Mouse (Mus musculus) testis, adult 2 months (tissue): ENCODE data around the gene Esrrg. TPM values are rescaled to one million over a fixed set of nuclear protein-coding genes. Genes with fewer than 3 reads are reported as not detected.

Experiments used
- H3K27ac ChIP-seq: fragments of 200-500 bp; 2 replicates; pipeline ENCODE4 v1.5.1; 2012; ENCODE audit warnings: low read depth, low read length; ENCODE audit not compliant: control insufficient read depth, insufficient read depth
- H3K27me3 ChIP-seq: fragments of 200-500 bp; 2 replicates; pipeline ENCODE4 v1.6.1; 2012; ENCODE audit warnings: mild to moderate bottlenecking, low read length, moderate library complexity; ENCODE audit not compliant: control insufficient read depth, insufficient read depth
- H3K36me3 ChIP-seq: fragments of 200-500 bp; 2 replicates; pipeline ENCODE4 v1.6.1; 2012; ENCODE audit warnings: mild to moderate bottlenecking, low read length; ENCODE audit not compliant: control insufficient read depth, insufficient read depth
- H3K4me1 ChIP-seq: fragments of 200-500 bp; 2 replicates; pipeline ENCODE4 v1.6.1; 2012; ENCODE audit warnings: low read length; ENCODE audit not compliant: control insufficient read depth, insufficient read depth
- H3K4me3 ChIP-seq: fragments of 200-500 bp; 2 replicates; pipeline ENCODE4 v1.5.1; 2012; ENCODE audit warnings: low read depth, mild to moderate bottlenecking, low read length, moderate library complexity, mixed read lengths; ENCODE audit not compliant: control insufficient read depth
- CTCF ChIP-seq: fragments of 200-500 bp; IDR thresholded peaks from 2 replicates; pipeline ENCODE4 v1.5.1; 2012; ENCODE audit warnings: low read depth, mild to moderate bottlenecking, inconsistent platforms, low read length, moderate library complexity; ENCODE audit not compliant: control insufficient read depth, insufficient read depth, insufficient replicate concordance
- POLR2A ChIP-seq: fragments of 200-500 bp; IDR thresholded peaks from 2 replicates; pipeline ENCODE4 v1.6.1; 2012; ENCODE audit warnings: low read depth, mild to moderate bottlenecking, inconsistent platforms, low read length, moderate library complexity; ENCODE audit not compliant: control insufficient read depth
- polyA plus RNA-seq: library from polyadenylated mRNA; depleted of rRNA; stranded (reverse); fragments of >200 nt; gene quantifications from 2 replicates; pipeline ENCODE4 v1.2.3, GENCODE M21; 2012

Gene Esrrg
- polyA plus RNA-seq, 1 experiment = 0.28 TPM

- Histone ChIP-seq H3K4me3 (no peak overlapping the region), H3K27ac (no peak overlapping the region), H3K27me3 (no peaks in the 10 kb centered on the region), H3K4me1 (no peaks in the 10 kb centered on the region), H3K36me3 (no peaks in the 10 kb centered on the region)
- no peak for TF ChIP-seq CTCF
- TF ChIP-seq POLR2A = no peak
Measured at GRCm38 (mm10) chr1:187623981-187624380, 15.4 kb downstream of the Esrrg start.

DNA sequence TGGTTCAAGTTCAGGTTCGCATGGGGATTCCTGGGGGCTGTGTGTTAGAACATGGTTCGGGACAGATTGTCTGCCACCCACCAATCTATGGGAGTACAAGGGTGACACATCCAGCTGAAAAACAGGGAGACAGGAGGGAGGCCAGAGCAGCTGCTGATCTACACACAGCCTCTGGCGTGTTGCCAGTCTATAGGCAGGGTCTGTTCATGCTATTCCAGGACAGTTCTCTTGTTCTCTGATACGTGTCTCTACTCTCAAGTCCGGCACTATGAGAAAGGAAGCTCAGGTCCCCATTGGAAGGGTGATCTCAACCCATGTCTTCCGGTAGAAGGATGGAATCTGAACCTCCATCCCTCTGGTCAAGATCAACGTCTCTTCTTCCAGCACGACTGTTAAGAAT is 21.8 kb downstream of the Esrrg start:
- Histone ChIP-seq H3K4me1 (no peaks in the 10 kb centered on the region), H3K4me3 (no peak overlapping the region), H3K36me3 (no peaks in the 10 kb centered on the region), H3K27me3 (no peaks in the 10 kb centered on the region), H3K27ac (no peak overlapping the region)
- TF ChIP-seq POLR2A = no peak
- TF ChIP-seq CTCF = no peak

DNA sequence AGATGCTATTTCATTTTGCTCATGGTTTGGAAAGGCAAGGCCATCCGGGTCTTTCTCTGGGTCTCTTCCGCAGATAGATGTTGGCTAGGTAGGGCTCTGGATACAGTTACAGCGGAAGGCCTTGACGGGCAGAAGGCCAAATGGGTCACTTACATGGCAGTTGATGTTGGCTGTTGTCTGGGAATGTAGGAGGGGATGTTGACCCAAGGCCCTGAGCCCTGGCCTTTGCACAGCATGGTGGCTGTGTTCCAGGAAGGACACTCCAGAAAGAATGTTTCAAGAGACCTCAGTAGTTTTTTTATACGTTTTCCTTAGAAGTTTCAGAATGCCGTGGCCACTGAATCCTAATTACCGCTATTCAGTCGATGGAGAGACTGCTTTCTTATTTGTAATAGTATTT is 22.9 kb downstream of the Esrrg start:
- Histone ChIP-seq H3K27ac (no peak overlapping the region), H3K4me3 (no peak overlapping the region), H3K36me3 (no peaks in the 10 kb centered on the region), H3K27me3 (no peaks in the 10 kb centered on the region), H3K4me1 (no peaks in the 10 kb centered on the region)
- no peak for TF ChIP-seq POLR2A
- no peak for TF ChIP-seq CTCF

DNA sequence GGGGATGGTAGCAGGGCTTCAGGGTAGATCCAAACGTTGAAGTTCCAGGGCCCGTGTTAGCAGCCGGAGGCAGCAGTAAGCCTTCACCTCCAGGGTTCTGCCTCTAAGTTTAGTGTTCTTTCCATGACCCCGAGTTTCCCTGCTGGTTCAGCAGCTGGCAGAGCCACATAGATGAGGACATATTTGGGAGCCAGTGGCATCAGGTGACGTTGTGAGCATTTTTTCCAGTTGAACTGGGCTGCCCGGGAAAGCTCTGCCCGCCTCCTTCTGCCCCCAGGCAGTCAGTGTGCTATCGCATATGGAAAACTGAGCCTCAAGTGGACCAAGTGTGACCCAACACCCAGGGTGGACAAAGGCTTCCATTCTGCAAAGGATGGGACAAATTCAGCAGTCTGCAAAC is 36.7 kb downstream of the Esrrg start:
- no peak overlapping the region for H3K4me3 ChIP-seq
- H3K27ac ChIP-seq = no peak overlapping the region
- H3K4me1 ChIP-seq = peaks cover 2% of the 10 kb centered on the region
- no peaks in the 10 kb centered on the region for H3K27me3 ChIP-seq
- no peaks in the 10 kb centered on the region for H3K36me3 ChIP-seq
- no peak for TF ChIP-seq POLR2A

GRCm38 (mm10) chr1:187648551-187648950 is 40.0 kb downstream of the Esrrg start:
- H3K4me1 ChIP-seq = peaks cover 7% of the 10 kb centered on the region
- H3K27me3 ChIP-seq = peaks cover 4% of the 10 kb centered on the region; the same call in 1 of the 2 replicates
- H3K4me3 ChIP-seq = no peak overlapping the region
- no peaks in the 10 kb centered on the region for H3K36me3 ChIP-seq
- H3K27ac ChIP-seq = no peak overlapping the region
- TF ChIP-seq POLR2A (no peak), CTCF (no peak)

DNA sequence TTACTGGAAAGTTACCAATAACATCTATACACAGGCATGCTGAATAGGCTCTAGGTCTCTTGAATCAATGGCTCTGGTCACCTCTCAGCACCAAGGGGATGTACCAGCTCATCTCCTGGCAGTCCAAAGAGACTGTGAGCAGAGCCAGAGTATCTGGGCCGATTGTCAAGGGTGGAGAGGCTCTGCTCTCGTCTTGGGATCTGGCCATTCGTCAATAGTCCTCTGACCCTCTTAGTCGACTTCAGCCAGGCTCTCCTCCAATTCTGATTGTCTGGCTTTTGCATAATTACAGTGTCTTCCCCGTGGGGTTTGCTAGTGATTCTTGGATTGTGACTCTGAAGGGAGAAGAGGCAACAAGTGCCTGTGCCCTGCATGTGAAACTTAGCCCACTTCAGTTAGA is 41.3 kb downstream of the Esrrg start:
- Histone ChIP-seq H3K4me3 (no peak overlapping the region), H3K27me3 (peaks cover 4% of the 10 kb centered on the region; the same call in 1 of the 2 replicates), H3K4me1 (peaks cover 5% of the 10 kb centered on the region), H3K36me3 (no peaks in the 10 kb centered on the region), H3K27ac (no peak overlapping the region)
- no peak for TF ChIP-seq POLR2A
- no peak for TF ChIP-seq CTCF

DNA sequence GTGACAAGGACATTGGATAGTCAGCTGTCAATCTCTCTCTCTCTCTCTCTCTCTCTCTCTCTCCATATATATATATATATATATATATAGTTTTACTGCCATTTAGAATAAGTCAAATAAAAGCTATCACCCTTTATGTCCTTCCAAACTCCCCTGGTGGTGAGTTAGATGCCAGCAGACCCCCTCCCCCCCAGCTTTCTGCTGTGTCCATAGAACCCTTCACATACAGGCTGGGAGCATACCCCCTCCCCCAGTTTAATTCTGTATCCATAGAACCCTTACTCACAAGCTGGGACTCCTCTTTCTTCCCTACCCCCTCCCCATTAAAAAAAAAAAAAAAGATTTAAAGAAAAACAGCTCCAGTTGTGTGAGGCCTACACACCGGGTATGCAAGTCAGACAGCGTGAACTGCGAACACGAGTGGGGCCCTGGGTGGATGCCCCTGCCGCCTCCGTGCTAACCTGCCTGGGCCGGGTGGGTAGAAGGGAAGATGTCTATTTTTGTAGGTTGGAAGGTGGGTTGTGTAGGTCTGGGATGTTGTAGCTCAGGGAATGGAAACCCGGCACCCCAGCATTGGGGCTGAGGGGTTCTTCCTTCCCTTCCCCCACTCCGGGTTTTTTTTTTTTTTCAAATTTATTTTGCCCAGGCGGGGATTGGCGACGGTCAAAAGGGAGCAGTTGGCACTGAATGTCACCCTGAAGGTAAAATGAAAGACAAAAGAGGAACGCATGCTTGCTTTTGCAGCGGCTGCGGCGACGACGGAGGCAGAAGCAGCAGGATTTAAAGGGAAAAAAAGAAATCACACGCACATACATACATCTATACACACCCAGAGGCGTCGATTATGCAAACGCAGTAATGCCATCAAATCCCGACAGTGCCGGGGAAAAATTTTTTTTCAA is 42.4 kb downstream of the Esrrg start:
- peak overlapping the region; percentile 32 for H3K4me3 ChIP-seq
- H3K27me3 ChIP-seq = peaks cover 4% of the 10 kb centered on the region; the same call in 1 of the 2 replicates
- TF ChIP-seq POLR2A = no peak
- TF ChIP-seq CTCF = no peak
- no peaks in the 10 kb centered on the region for H3K36me3 ChIP-seq
- peaks cover 5% of the 10 kb centered on the region for H3K4me1 ChIP-seq
- H3K27ac ChIP-seq = no peak overlapping the region
